Mouse (Mus musculus) bone marrow, adult 2 months (tissue): ENCODE measurements around the gene Plcl2.
"Not testable (repeated sequence)": the region's sequence is repeated elsewhere in the genome, so short reads cannot be mapped to it uniquely, and the experiment has no call there.

ENCODE experiments used
- CTCF ChIP-seq: fragments of 200-500 bp; IDR thresholded peaks from 2 replicates; pipeline ENCODE4 v1.5.1; 2011; ENCODE audit warnings: low read length, control low read depth; ENCODE audit not compliant: control insufficient read depth, insufficient read depth
- POLR2A ChIP-seq: fragments of 200-500 bp; IDR thresholded peaks from 2 replicates; pipeline ENCODE4 v1.6.1; 2011; ENCODE audit warnings: low read depth, mild to moderate bottlenecking, control low read depth, low read length, borderline replicate concordance; ENCODE audit not compliant: control insufficient read depth

DNA sequence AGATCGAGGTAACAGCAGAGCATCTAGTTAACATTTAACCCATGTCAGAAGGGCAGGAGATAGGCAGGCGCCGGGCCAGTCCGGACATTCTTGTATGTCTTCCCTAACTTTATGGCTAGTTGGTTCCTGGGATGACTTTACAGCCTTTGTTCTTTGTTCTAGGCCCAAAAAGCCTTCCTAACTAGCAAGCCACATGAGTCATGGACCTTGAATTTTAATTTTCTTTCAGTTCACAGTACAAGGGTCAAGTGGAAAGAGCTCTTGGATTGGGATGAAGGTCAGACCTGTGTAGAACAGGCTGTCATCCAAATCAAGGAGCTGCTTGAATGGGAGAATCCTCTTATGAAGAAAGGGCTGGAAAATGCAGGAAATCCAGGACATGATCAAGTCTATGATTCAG, 138.9 kb downstream of the Plcl2 start:
- TF ChIP-seq POLR2A, CTCF: not testable (repeated sequence)
